Mouse (Mus musculus) myocyte (in vitro differentiated cells): ENCODE results near the gene Defb35.

Experiments used
- CEBPB ChIP-seq: IDR thresholded peaks from 2 replicates; pipeline ENCODE4 v1.6.1; 2011; ENCODE audit warnings: mild to moderate bottlenecking, moderate library complexity; ENCODE audit not compliant: poor library complexity, insufficient read depth, severe bottlenecking
- MYOG ChIP-seq, 3 experiments: IDR thresholded peaks; one replicate each; pipeline ENCODE4 v1.6.1; 2011; ENCODE audit warnings: control low read depth in 2 of 3, low read depth in 2 of 3, mild to moderate bottlenecking in 2 of 3; ENCODE audit not compliant: insufficient read length in 2 of 3, control insufficient read depth in 1 of 3, insufficient read depth in 1 of 3
- POLR2A ChIP-seq: IDR thresholded peaks from one replicate; pipeline ENCODE4 v1.6.1; 2011; ENCODE audit warnings: low read depth, mild to moderate bottlenecking, control low read depth, moderate library complexity; ENCODE audit not compliant: insufficient read length
- POLR2AphosphoS2 ChIP-seq: IDR thresholded peaks from one replicate; pipeline ENCODE4 v1.6.1; 2011; ENCODE audit warnings: low read depth, control low read depth; ENCODE audit not compliant: insufficient read length

GRCm38 (mm10) chr8:21911931-21912330 is 26.2 kb upstream of the Defb35 start:
- TF ChIP-seq POLR2AphosphoS2 (no peak), POLR2A (no peak), CEBPB (no peak), MYOG (IDR thresholded peaks at IDR 0.05; ENCODE audit: control insufficient read depth in 1 of 3, insufficient read depth in 1 of 3, insufficient read length in 2 of 3, low read depth in 2 of 3) (no peak)
